Comparison of ENCODE assay signal across 9 mouse cellular contexts in the genomic region with DNA sequence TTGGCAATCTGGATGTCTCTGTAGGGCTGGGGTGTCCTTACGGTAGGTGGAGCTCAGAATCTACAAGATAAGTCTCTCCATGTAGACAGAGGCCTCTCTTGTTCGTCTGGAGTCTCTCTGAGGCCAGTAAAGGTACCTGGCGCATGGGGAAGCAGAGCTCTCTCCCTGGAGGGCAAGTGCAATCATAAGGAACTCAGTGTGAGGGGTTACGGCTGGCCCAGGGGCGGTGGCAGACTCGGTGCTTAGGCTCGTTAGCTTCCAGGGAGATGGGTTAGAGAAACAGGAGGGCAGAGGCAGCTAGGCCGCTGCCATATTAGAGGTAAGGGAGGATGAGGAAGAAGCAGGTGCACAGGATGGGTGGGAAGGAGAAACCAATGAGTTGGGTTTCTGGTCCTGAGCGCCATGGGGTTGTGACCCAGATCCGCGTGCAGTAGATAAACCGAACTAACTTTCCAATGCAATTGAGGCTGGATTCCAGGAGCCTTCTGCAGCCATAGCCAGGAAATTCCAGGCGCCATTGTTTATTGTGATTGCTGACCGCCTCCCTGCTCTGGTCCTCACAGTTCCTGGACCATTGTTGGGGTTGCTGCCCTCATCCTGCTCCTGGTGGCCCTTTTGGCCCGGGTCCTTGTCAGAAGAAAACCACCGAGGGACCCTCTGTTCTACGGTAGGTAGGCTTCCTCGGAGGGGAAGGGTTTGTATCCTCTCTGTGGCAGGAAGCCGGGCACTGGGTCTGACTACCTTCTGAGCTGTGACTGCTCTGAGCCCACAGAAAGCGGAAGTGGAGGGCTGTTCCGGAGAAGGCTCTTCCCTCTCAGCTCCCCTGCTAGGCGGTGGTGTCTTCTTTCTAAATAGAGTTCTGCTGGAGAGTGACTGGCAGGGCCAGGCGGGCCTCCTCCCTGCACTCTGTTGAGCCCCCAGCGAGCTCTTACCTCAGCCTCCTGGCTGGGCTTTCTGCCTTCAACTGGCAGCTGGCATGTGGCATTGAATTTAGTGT. TPM values are rescaled to one million over a fixed set of nuclear protein-coding genes. Genes with fewer than 3 reads are reported as not detected.
DNase-seq lines count a peak whose midpoint lies in the region; ATAC-seq and TF ChIP-seq lines count a peak whose summit lies in the region.
"Had no signal": no experiment of that assay in that cellular context is flagged by ENCODE, and none has a peak within 500 bp of the region (broad histone marks: within the 10 kb centered on the region; RNA-seq: fewer than 3 reads in every experiment).

No protein-coding gene starts in this region.

- no peak for TF ChIP-seq CTCF in forebrain, postnatal 0 days (IDR thresholded peaks at IDR 0.05; ENCODE audit: low read depth)

- H3K27ac ChIP-seq in forebrain, embryonic 11.5 days (ENCODE audit: low read depth, low read length): no peak overlapping the region
- H3K27ac ChIP-seq in forebrain, postnatal 0 days (ENCODE audit: low read depth, low read length): no peak overlapping the region
- H3K27ac ChIP-seq: hindbrain, embryonic 15.5 days had no signal

- peak; percentile 48 for DNase-seq in forebrain, embryonic 11.5 days (ENCODE audit: low spot score)
- no peak for DNase-seq in forebrain, postnatal 0 days
- peak; percentile 13 for DNase-seq in embryo, embryonic 10.5 days (ENCODE audit: low spot score)
- DNase-seq in induced T-regulatory cell, adult 2 months (ENCODE audit: low read depth): peak; percentile 76
- peak; percentile 60 for DNase-seq in lung, postnatal 10 days
- DNase-seq in thymus, postnatal 14 days: peak; percentile 91
- DNase-seq in adipocyte (ENCODE audit: low spot score): no peak
- no peak for DNase-seq in urinary bladder, postnatal 4 days (ENCODE audit: low spot score in 2 of 2)

- H3K9me3 ChIP-seq in forebrain, embryonic 11.5 days (ENCODE audit: control insufficient read depth, low read length): no peaks in the 10 kb centered on the region
- H3K9me3 ChIP-seq in forebrain, postnatal 0 days (ENCODE audit: low read length): no peaks in the 10 kb centered on the region
- H3K9me3 ChIP-seq: hindbrain, embryonic 15.5 days had no signal

- H3K4me1 ChIP-seq in forebrain, embryonic 11.5 days (replicated peaks; ENCODE audit: control insufficient read depth, insufficient read depth, low read length): peaks cover 5% of the 10 kb centered on the region; the same call in 1 of the 2 replicates
- H3K4me1 ChIP-seq in forebrain, postnatal 0 days (ENCODE audit: insufficient read depth): no peaks in the 10 kb centered on the region

- H3K36me3 ChIP-seq in forebrain, embryonic 11.5 days (ENCODE audit: control insufficient read depth, insufficient read depth, low read length): no peaks in the 10 kb centered on the region
- no peaks in the 10 kb centered on the region for H3K36me3 ChIP-seq in forebrain, postnatal 0 days (ENCODE audit: insufficient read depth)
- H3K36me3 ChIP-seq: hindbrain, embryonic 15.5 days had no signal

- no peak overlapping the region for H3K4me2 ChIP-seq in forebrain, embryonic 11.5 days (ENCODE audit: low read depth, low read length, severe bottlenecking)
- H3K4me2 ChIP-seq in forebrain, postnatal 0 days (ENCODE audit: low read depth): no peak overlapping the region
- H3K4me2 ChIP-seq: hindbrain, embryonic 15.5 days had no signal

- H3K4me3 ChIP-seq in forebrain, embryonic 11.5 days (ENCODE audit: low read depth, low read length): no peak overlapping the region
- no peak overlapping the region for H3K4me3 ChIP-seq in forebrain, postnatal 0 days (ENCODE audit: low read depth, low read length)
- H3K4me3 ChIP-seq: hindbrain, embryonic 15.5 days had no signal

- no peak overlapping the region for H3K9ac ChIP-seq in forebrain, embryonic 11.5 days (ENCODE audit: low read length)
- no peak overlapping the region for H3K9ac ChIP-seq in forebrain, postnatal 0 days
- H3K9ac ChIP-seq: hindbrain, embryonic 15.5 days had no signal

- no peaks in the 10 kb centered on the region; the same call in 1 of the 2 replicates for H3K27me3 ChIP-seq in forebrain, embryonic 11.5 days (ENCODE audit: control insufficient read depth, insufficient read depth, low read length)
- no peaks in the 10 kb centered on the region for H3K27me3 ChIP-seq in forebrain, postnatal 0 days (ENCODE audit: insufficient read depth, low read length)

- 71% methylated on average over 24 of the region's 24 CpGs for WGBS in forebrain, embryonic 11.5 days
- WGBS in forebrain, postnatal 0 days: 73% methylated on average over 24 of the region's 24 CpGs

- no peak for ATAC-seq in forebrain, embryonic 11.5 days (replicated peaks; ENCODE audit: low FRiP score)
- ATAC-seq in forebrain, postnatal 0 days: no peak

RNA-seq across cellular contexts. Expression of a gene that starts 4.1 kb away (rescaled TPM):
- polyA plus RNA-seq in forebrain, embryonic 11.5 days (2014; fragmentation: Nextera tagmentation; extraction: Ambion mirVana): 11.4 and 14.3 TPM in 2 replicates
- 5.4 and 12.9 TPM in 2 replicates for total RNA-seq in forebrain, postnatal 0 days (2014; rRNA removed)
- polyA plus RNA-seq in forebrain, postnatal 0 days (2015; fragmentation: Nextera tagmentation; extraction: Ambion mirVana): 5.0 and 7.0 TPM in 2 replicates

RNA-seq across cellular contexts. Expression of a gene that starts 7.3 kb away (rescaled TPM):
- polyA plus RNA-seq in forebrain, embryonic 11.5 days (2014; fragmentation: Nextera tagmentation; extraction: Ambion mirVana): not detected in 2 replicates
- not detected in 2 replicates for total RNA-seq in forebrain, postnatal 0 days (2014; rRNA removed)
- polyA plus RNA-seq in forebrain, postnatal 0 days (2015; fragmentation: Nextera tagmentation; extraction: Ambion mirVana): not detected in 2 replicates
- polyA plus RNA-seq: hindbrain, embryonic 15.5 days had no signal

RNA-seq across cellular contexts. Expression of a gene that starts 33.7 kb away (rescaled TPM):
- 97.6 and 102 TPM in 2 replicates for polyA plus RNA-seq in forebrain, embryonic 11.5 days (2014; fragmentation: Nextera tagmentation; extraction: Ambion mirVana)
- total RNA-seq in forebrain, postnatal 0 days (2014; rRNA removed): 142 TPM in 2 replicates
- polyA plus RNA-seq in forebrain, postnatal 0 days (2015; fragmentation: Nextera tagmentation; extraction: Ambion mirVana): 101 and 104 TPM in 2 replicates

Comparison
In these comparisons a context has a peak if more than half of its experiments do, and no peak if none do; other contexts are left out.
1. DNase-seq: peak in forebrain, embryonic 11.5 days (single experiment), embryo, embryonic 10.5 days (single experiment), induced T-regulatory cell, adult 2 months (single experiment), lung, postnatal 10 days (single experiment) and thymus, postnatal 14 days (single experiment); none in forebrain, postnatal 0 days (single experiment), adipocyte (single experiment) and urinary bladder, postnatal 4 days (0 of 2).